Mouse (Mus musculus) right cerebral cortex, postnatal 14 days (tissue): Measurements from ENCODE around the gene Igfbpl1.

Experiments used
- DNase-seq: peaks from one replicate; pipeline ENCODE4 v3.0.0; 2022

Gene Igfbpl1

DNA sequence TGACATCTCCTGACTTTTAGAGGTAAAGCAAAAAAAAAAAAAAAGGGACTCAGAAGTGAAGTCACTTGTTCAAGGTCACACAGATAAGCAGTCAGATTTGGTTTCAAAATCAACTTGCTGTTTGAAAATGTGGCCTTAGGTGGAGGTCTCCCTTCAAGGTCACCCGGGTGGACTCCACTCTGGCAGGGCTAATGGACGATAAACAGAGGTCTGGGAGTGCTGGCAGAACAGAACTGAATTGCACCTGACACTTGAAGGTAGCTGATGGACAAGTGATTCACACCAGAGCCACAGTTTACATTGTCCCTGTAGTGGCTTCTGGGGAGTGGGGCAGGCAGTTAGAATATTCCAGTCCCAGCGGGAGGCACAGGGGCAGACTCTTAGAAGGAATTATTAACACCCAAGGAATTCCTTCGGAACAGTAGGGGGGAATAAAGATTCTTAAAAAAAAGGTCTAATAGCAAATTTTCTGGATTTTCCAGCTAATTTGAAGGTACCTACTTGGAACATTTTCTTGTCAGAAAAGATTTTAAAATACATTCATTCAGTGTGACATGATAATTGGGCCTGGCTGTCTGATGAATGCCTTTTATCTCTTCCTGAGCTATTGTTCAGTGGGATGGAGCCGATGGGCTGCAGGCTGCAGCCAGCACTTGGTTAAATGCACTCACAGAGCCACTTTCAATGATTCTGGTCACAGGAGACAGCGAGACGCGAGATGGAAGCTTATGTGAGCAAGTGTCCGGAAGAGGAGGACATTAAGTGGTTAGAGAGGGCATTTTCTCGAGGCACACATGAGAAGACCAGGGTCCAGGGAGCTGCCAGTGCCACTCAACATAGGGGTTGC lies 56.7 kb downstream of the Igfbpl1 start:
- DNase-seq: no peak

DNA sequence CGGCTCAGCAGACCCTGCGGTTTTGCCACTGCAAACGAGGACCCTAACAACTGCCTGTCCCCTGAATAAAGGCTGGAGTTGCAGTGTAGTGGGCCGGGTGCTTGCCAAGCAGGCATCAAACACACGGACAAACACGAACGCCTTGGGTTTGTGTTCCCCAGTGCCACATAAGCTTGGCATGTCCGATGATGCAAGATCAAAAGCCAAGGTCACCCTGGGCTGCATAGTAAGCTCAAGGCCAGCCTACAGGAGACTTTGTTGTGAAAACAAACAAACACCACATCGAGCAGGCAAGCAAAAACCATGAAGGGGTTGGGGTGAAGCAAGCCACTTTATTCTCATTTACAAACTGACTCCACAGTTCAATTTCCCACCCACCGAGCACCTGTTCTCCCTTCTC lies 57.6 kb downstream of the Igfbpl1 start:
- no peak for DNase-seq

DNA sequence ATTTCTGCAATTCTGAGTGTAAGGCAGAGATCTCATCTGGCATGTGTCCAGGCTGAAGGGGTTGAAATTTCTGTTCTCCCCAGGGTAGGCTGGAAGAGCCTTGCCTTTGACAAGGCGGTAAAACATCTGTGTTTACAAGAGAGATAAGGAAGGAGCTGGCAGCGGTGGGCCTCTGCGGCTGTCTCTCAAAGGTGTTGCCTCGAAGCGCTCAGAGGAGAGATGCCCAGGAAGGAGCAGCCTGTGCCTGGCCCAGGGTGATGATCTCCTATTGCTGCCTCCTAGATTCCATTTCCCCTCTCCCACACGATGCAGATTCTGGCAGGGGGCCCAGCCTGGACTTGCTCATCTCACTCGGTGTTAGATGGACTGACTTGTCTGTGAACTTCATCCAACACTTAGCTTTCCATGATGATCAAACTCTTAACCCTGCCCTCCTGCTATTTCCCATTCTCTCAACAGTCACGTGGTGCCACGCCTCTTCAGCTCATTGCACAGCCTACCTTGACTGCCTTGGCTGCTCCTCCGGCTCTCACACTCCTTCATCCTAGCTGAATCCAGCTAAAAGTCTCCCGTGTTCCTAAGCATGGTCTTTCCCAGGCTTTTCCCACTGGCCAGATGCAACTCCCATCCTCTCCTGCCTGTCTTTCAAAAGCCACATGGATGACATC lies 58.7 kb downstream of the Igfbpl1 start:
- no peak for DNase-seq

DNA sequence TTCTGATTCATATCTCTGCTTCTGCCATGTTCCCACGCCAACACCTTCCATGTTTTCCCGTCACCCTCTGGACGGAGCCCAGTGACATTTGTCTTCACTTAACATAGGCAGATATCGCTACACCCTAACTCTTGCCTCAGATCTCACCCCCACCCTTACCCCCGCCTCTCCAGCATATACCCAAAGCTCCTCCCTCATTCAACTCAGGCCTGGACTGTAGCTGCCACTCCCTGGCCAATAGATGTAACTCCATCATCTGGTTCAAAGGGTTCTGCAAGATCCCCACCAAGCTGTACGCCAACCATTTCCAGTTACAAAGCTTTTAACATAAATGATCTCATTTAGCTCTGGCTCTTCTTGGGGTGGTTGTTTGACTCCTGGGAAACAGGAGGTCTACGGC lies 59.9 kb downstream of the Igfbpl1 start:
- DNase-seq: no peak

DNA sequence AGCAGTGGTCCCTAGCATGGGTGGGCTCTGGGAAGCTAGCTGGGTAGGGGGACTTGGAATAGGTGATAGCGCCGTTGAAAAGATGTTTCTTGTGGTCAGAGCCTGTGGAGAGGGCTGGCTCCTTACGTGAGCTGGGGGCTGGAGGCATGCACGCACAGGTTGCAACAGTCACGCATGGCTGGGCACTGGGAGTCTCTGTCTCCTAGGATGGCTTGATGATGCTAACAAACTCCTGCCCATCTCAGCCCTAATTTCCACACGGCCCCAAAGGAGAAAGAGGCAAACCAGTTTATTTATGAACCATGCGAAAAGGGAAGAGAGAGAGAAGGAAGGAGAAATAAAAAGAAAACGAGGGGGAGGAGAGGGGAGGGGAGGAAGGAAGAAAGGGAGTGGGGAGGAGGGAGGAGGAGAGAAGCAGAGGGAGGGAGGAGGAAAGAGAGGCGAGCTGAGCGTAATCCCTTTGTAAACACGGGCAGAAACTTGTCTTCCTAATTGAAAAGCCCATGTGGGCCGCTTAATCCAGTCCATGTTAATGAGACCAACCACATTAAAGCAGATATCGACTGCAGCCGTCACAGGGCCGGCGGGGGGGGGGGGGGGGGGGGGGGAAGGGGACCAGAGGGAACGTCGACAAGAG lies 61.0 kb downstream of the Igfbpl1 start:
- DNase-seq: no peak

DNA sequence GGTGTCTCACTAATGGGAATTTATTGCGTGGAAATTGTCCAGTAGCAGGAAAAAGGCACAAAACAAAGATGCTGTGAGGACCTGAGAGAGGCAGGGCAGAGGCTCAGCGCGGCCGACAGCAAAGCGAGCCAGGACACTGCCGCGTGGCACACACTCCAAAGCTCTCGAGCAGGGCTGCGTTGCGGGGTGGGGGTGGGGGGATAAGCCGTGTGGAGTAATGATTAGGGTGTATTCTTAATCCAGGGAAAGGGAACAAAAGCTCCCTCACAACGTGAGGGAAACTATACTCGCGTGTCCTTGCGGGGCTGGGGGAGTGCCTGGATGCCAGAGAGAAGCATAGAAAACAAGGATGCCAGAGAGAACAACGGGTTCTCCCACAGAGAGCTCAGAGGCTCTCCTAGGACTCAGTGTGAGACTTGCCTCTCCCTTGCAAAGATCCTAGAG lies 61.6 kb downstream of the Igfbpl1 start:
- no peak for DNase-seq

DNA sequence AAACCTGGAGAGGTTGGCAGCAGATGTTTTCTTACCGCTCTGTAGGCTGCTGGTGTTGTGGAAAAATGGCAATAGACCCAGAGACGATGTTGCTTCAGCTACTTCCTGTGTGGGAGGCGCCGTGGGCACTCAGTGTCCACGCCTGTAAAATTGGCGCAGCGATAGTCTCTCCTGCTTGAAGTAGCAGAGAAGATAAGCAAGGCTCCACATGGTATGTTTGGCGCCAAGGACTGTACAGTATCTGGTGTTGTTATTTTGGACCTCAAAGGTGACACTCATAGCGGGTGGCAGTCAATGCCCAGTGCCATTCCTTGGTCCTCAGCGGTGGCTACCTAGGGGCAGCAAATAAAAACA lies 62.6 kb downstream of the Igfbpl1 start:
- DNase-seq: no peak

DNA sequence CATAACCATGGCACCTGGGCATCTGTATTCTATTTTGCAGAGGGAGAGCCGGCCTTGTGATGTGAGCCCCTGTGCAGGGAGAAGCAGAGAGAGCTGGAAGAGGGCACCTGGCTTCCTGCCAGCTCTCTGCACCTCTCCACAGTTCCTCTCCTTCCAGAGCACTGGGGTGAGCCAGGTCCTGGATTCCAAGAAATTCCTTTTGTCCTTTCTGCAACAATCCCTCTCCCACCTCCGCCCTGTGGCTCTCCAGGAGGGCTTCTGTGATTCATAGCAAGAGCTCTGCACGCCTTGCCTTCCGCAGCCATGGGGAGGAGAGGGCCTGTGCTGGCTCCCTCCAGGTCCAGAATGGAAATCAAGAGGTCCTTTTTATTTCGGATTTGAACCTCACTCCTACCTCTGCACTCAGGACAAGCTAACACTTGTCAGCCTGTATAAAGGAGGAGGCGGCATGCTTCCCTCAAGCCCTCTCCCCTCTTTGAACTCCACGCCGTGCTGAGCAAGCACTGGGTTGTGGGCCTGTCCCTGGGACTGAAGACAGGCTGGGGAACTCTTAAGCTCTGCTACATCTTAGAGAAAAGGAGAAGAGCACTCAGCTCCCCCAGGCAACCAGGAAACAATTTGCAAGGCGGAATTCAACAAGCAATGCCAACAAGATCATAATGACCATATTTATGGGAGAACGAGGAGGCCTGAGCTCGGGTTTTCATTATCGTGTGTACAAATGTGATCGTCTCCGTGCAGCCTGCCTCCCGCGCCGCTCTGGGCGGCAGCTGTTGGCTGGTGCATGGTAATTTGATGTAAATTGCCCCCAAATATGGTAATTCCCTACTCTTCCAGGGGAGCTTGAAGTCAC lies 63.2 kb downstream of the Igfbpl1 start:
- no peak for DNase-seq

DNA sequence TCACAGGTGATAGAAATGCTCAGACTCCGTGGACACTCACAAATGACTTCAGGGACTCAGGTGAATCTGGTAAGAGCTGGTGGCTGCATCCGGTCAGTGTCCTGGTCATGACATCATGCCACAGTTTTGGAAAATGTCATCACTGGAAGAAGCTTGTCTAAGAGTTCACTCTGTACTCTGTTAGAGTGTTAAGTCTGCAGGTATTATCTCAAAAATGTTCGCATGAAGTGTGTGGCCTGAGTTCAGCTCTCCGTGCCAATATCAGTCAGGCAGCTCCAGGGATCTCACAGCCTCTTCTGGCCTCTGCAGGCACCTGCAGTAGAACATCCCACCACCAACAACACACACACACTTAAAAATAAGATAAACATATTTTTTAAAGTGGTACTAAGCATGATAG lies 64.1 kb downstream of the Igfbpl1 start:
- no peak for DNase-seq
